Mouse (Mus musculus) MN1 (cell line): ENCODE measurements around the gene D030056L22Rik.

Experiments used
- DNase-seq: peaks from one replicate; pipeline ENCODE4 v3.0.0-alpha.2; 2016; ENCODE audit warnings: low spot score

D030056L22Rik gene

DNA sequence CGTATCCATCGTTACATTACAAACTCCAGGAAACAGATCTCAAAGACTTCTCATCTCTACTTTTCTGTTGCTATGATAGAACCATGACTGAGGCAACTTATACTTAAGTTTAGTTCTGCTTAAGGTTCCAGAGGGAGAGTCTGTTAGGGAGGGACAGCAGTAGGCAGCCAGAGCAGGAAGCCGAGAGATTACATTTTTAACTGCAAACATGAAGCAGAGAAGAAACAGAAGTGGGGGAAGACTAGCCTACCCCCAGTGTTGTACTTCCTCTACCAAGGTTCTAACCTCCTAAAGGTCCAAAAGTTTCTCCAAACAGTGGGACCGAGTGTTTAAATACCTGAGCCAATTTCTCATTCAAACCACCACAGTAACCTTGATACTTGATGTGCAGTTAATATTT, 22.9 kb downstream of the D030056L22Rik start:
- DNase-seq: no peak

DNA sequence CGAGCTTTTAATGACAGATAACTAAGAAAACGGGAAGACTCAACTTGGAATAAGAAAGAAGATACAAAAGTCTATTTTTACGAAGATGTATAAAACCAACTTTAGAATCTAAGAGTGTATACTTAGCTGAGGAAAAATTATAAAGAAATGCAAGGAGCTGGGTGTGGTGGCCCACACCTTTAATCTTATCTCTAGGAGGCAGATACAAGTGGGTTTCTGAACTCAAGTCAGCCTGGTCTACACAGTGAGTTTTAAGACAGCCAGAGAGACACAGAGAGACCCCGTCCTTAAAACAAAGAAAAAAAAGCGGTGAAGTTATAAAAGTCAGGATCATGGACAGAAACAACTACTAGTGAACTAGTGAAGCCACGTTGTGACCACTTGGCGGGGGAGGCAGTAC, 26.2 kb downstream of the D030056L22Rik start:
- DNase-seq: no peak

DNA sequence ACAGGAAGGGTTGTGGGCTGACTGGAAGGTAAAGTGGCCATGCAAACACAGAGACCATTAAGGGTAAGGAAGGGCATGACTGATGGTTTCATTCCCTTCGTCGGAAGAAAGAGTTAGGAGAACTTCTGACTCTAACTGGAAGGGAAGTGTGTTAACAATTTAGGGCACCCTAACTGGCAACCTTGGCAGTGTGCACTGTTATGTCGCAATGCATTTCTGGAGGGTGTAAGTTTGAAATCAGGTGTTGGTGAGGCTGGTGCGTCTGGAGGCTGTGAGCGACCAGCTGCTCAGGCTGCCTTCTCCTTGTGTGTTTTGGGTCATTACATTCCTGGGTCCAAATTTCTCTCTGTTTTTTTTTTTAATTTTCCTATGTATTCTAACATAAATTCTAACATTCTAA, 31.0 kb downstream of the D030056L22Rik start:
- DNase-seq: no peak

DNA sequence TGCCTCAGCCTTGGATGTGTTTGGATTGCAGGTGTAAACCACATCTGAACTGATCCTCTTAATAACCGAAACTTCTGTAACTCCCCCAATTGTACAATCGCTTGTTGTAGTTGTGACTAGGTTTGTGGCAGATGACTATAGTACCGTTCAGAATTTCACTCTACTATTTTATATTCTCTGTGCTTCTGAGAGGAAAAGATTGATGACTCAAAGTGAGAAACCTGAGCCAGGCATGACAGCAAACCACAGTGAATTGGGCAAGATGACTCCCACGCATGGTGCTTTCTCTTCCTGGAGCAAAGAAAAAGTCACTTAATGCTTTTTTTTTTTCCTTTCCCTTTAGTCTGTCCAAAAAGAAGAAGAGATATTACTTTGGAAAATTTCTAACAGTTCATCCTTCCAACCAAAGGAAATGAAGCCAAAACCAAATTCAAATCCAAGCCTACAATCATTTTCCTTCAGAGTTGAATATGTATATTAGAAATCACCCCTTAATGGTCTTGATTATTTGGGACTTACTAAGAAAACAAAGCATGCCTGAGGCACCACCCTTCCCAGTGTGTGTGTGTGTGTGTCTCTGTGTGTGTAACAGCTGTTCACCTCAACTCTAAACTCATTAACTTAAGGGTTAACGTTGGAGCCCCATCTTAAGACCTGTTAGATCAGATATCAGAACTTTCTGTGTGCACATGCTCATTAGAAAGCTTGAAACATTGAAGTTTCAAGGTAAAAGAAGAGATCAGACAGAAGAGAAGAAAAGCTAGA, 33.8 kb downstream of the D030056L22Rik start:
- DNase-seq: no peak

DNA sequence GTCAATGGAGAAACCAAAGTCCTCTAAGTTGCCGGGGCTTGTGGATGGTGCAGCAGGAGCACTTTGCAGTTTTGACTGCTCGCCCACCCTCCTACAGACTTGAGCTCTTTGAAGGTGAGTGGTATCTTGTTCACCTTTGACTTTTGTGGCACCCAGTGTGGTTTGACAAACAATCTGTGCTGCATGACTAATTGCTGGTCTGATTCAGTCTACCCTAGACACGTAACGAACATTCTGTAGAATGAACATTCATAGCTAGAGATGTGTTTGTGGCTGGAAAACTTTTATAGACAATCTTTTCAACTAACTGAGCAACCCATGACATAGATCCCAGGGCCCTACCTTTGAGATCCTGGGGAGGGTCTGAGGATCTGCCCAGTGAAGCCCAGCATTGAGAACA, 34.4 kb downstream of the D030056L22Rik start:
- no peak for DNase-seq

DNA sequence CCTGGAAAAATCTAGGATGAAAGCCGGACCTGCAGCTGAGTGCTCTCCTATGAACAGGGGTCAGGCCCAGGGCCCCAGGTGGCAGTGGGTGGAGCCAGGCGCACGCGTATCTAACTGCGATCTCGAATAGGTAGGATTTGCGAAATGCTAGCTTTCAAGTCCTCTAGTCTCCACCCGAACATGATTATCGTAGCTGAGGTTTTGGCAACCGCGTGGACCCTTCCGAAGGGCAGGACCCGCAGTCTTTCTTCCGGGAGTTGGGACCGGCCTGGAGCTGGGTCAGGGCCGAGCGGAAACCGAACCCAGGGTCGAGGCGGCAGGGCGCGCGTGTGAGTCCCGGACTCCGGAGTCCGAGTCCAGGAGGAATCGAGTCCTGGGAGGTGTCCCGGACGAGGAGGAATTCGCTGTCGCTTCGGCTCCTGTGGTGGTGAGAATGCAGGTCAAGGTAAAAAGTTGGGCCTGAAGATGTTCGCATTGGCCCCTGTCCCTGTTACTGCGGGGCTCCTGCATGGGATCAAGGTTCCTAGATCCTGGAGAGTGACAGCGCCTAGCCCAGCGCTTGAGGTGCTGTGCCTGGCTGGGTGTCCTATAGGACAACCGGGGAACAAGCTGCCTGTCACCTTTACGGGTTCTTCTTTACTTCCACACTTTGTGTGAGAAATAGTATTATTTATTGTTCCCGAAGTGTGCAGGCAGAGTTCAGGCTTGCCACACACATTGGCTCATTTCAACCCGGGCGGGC, 36.8 kb downstream of the D030056L22Rik start, which contains the start of gene Trpm6:
Gene Trpm6 (plus strand): TSS at position 386 of the 742 bp plus-strand sequence.
- no peak for DNase-seq

DNA sequence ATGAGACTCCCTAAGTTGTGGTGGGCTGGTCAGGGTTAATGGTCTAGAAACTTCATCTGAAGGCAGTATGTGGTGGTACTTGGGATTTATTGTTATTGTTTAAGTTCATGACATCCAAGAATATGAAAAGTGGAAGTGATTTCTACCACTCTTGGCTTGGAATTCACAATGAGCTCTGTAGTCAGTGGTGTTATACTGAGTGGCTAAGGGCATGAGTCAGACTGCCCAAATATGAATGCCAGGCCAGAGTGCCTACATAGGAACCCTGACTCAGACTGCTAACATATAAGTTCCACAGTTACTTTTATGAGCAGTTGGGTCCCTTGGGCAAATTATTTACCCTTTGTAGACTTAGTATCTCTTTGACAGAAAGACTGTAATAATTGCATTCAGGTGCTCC, 44.2 kb downstream of the D030056L22Rik start:
- no peak for DNase-seq

DNA sequence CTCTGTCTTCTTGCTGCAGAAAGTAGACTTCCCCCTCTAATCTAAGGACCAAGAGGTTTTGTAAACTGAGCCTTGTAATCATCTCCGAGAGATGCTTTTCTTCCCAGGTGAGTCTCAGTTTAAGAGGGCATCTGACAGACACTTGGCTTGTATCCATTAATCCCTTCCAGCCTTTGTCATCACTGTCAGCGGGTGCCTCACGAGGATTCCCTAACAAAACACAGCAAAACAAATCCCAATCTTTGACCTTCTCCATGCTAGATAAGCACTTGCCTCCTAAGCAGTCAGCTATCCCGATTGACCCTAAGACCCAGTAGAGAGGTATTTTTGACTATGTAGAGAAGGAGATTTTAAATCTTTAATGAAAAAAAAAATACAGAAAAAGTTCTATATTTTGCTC, 44.7 kb downstream of the D030056L22Rik start:
- no peak for DNase-seq

DNA sequence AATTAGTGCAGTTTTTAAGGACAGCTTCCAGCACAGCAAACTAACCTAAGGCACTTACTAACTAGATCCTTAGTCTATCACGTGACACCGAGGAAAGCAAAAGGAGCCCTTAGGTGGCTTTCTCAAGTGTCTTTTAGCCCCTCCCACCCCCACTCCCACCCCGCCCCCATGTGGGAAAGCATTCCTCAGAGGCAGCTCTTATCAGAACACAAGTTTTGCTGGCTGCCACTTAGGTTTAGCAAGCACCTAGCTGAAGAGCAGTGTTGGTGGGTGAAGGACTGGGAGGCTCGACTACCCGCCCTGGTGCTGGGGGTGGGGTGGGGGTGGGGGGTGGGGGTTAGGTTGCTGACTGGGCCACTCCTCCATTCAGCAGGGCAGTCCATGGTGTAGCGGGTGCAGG, 45.3 kb downstream of the D030056L22Rik start:
- no peak for DNase-seq

DNA sequence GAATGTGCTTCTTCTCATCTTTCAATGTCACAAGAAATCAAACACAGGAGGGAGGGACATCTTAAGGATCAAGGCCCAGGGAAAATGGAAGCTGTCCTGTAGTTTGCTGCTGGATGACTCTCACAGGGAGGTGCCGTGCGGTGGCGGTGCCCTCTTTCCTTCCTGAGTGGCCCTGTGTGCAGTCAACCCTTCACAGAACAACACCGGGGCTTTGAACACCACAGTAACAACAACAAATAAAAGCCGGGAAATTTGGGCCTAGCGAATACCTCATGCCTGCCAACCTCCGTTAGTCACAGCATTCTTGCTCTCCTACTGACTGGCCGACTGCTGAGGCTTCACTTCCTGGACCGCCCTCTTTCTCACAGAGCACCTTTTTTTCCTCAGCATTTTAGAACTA, 45.9 kb downstream of the D030056L22Rik start:
- DNase-seq: no peak

DNA sequence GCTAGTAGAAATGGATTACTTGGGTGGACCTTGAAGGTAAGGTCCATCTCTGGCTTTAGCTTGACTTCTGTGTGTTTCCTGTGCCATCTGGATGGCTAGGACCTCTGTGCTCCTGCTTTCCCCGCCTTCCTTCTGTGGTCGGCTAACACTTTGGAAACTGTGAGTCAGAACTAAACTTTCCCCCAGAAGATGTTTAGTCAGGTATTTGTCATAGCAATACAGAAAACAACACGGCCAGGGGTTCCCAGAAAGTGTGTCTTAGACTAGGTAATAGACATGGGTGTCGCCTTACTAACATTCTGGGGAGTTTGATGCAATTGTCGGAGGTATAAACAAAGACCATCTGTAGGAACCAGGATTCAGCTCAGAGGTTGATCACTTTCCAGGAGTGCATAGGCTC, 53.4 kb downstream of the D030056L22Rik start:
- DNase-seq: no peak
